Mouse (Mus musculus): Measurements from ENCODE around the gene Gm21974. TPM values are rescaled to one million over a fixed set of nuclear protein-coding genes. Genes with fewer than 3 reads are reported as not detected.
A peak's percentile ranks its signal among the peaks of the same experiment; 100 is the strongest.

The Gm21974 gene
- total and polyA plus RNA-seq, 3 experiments, result not detected

GRCm38 (mm10) chr7:127927726-127928125 lies 32.5 kb upstream of the Gm21974 start:
- Histone ChIP-seq H3K4me3 (ENCODE audit: low read depth, low read length) (no peak overlapping the region), H3K4me1 (ENCODE audit: insufficient read depth, low read depth, low read length) (peaks cover 15% of the 10 kb centered on the region), H3K27me3 (ENCODE audit: insufficient read depth, low read length) (peaks cover 8% of the 10 kb centered on the region), H3K9me3 (replicated peaks) (no peaks in the 10 kb centered on the region), H3K36me3 (replicated peaks) (peaks cover 54% of the 10 kb centered on the region)
- TF ChIP-seq TAL1 (conservative IDR thresholded peaks at IDR 0.05; ENCODE audit: low read depth, low read length), result no peak
- no peak for TF ChIP-seq GATA1 (IDR thresholded peaks at IDR 0.05; ENCODE audit: borderline replicate concordance, low read length)
- no peak for TF ChIP-seq GATA2 (IDR thresholded peaks at IDR 0.05; ENCODE audit: borderline replicate concordance, low read depth, low read length)
- no peak for TF ChIP-seq CTCF (IDR thresholded peaks at IDR 0.05; ENCODE audit: low read depth, low read length)
- TF ChIP-seq POLR2AphosphoS5 (IDR thresholded peaks at IDR 0.05; ENCODE audit: insufficient replicate concordance, low read depth, low read length), result no peak
- no peak for DNase-seq (ENCODE audit: low spot score)
- no peak for ATAC-seq (ENCODE audit: extremely low read depth, insufficient number of reproducible peaks, low FRiP score, poor library complexity, severe bottlenecking)

GRCm38 (mm10) chr7:127926846-127927245 lies 31.6 kb upstream of the Gm21974 start:
- Histone ChIP-seq H3K4me3 (ENCODE audit: low read depth, low read length) (no peak overlapping the region), H3K9me3 (replicated peaks) (no peaks in the 10 kb centered on the region), H3K4me1 (ENCODE audit: insufficient read depth, low read depth, low read length) (peaks cover 20% of the 10 kb centered on the region), H3K36me3 (replicated peaks) (peaks cover 63% of the 10 kb centered on the region), H3K27me3 (ENCODE audit: insufficient read depth, low read length) (peaks cover 8% of the 10 kb centered on the region)
- DNase-seq (ENCODE audit: low spot score), result no peak
- no peak for TF ChIP-seq GATA2 (IDR thresholded peaks at IDR 0.05; ENCODE audit: borderline replicate concordance, low read depth, low read length)
- no peak for TF ChIP-seq POLR2AphosphoS5 (IDR thresholded peaks at IDR 0.05; ENCODE audit: insufficient replicate concordance, low read depth, low read length)
- no peak for TF ChIP-seq GATA1 (IDR thresholded peaks at IDR 0.05; ENCODE audit: borderline replicate concordance, low read length)
- TF ChIP-seq TAL1 (conservative IDR thresholded peaks at IDR 0.05; ENCODE audit: low read depth, low read length), result no peak
- no peak for TF ChIP-seq CTCF (IDR thresholded peaks at IDR 0.05; ENCODE audit: low read depth, low read length)
- no peak for ATAC-seq (ENCODE audit: extremely low read depth, insufficient number of reproducible peaks, low FRiP score, poor library complexity, severe bottlenecking)

- Histone ChIP-seq H3K27me3 (ENCODE audit: insufficient read depth, low read length) (peaks cover 8% of the 10 kb centered on the region), H3K9me3 (replicated peaks) (no peaks in the 10 kb centered on the region), H3K36me3 (replicated peaks) (peaks cover 68% of the 10 kb centered on the region), H3K4me1 (ENCODE audit: insufficient read depth, low read depth, low read length) (peaks cover 23% of the 10 kb centered on the region), H3K4me3 (ENCODE audit: low read depth, low read length) (no peak overlapping the region)
- TF ChIP-seq TAL1 (conservative IDR thresholded peaks at IDR 0.05; ENCODE audit: low read depth, low read length), result no peak
- no peak for TF ChIP-seq CTCF (IDR thresholded peaks at IDR 0.05; ENCODE audit: low read depth, low read length)
- TF ChIP-seq POLR2AphosphoS5 (IDR thresholded peaks at IDR 0.05; ENCODE audit: insufficient replicate concordance, low read depth, low read length), result no peak
- TF ChIP-seq GATA2 (IDR thresholded peaks at IDR 0.05; ENCODE audit: borderline replicate concordance, low read depth, low read length), result no peak
- no peak for TF ChIP-seq GATA1 (IDR thresholded peaks at IDR 0.05; ENCODE audit: borderline replicate concordance, low read length)
- ATAC-seq (ENCODE audit: extremely low read depth, insufficient number of reproducible peaks, low FRiP score, poor library complexity, severe bottlenecking), result no peak
- no peak for DNase-seq (ENCODE audit: low spot score)
Observed at GRCm38 (mm10) chr7:127926066-127926465, 30.8 kb upstream of the Gm21974 start.

GRCm38 (mm10) chr7:127925252-127925651 lies 30.0 kb upstream of the Gm21974 start:
- ATAC-seq (ENCODE audit: extremely low read depth, insufficient number of reproducible peaks, low FRiP score, poor library complexity, severe bottlenecking) (no peak), DNase-seq (ENCODE audit: low spot score) (no peak)
- no peak overlapping the region for H3K4me3 ChIP-seq (ENCODE audit: low read depth, low read length)
- peaks cover 8% of the 10 kb centered on the region for H3K27me3 ChIP-seq (ENCODE audit: insufficient read depth, low read length)
- peaks cover 76% of the 10 kb centered on the region for H3K36me3 ChIP-seq (replicated peaks)
- peaks cover 22% of the 10 kb centered on the region for H3K4me1 ChIP-seq (ENCODE audit: insufficient read depth, low read depth, low read length)
- no peaks in the 10 kb centered on the region for H3K9me3 ChIP-seq (replicated peaks)
- TF ChIP-seq GATA2 (IDR thresholded peaks at IDR 0.05; ENCODE audit: borderline replicate concordance, low read depth, low read length), result no peak
- no peak for TF ChIP-seq CTCF (IDR thresholded peaks at IDR 0.05; ENCODE audit: low read depth, low read length)
- no peak for TF ChIP-seq GATA1 (IDR thresholded peaks at IDR 0.05; ENCODE audit: borderline replicate concordance, low read length)
- TF ChIP-seq TAL1 (conservative IDR thresholded peaks at IDR 0.05; ENCODE audit: low read depth, low read length), result no peak
- no peak for TF ChIP-seq POLR2AphosphoS5 (IDR thresholded peaks at IDR 0.05; ENCODE audit: insufficient replicate concordance, low read depth, low read length)

- H3K4me3 ChIP-seq (ENCODE audit: low read depth, low read length), result no peak overlapping the region
- H3K4me1 ChIP-seq (ENCODE audit: insufficient read depth, low read depth, low read length), result peaks cover 16% of the 10 kb centered on the region
- no peak for TF ChIP-seq TAL1 (conservative IDR thresholded peaks at IDR 0.05; ENCODE audit: low read depth, low read length)
- no peak for TF ChIP-seq CTCF (IDR thresholded peaks at IDR 0.05; ENCODE audit: low read depth, low read length)
- no peak for TF ChIP-seq POLR2AphosphoS5 (IDR thresholded peaks at IDR 0.05; ENCODE audit: insufficient replicate concordance, low read depth, low read length)
- no peak for ATAC-seq (ENCODE audit: extremely low read depth, insufficient number of reproducible peaks, low FRiP score, poor library complexity, severe bottlenecking)
- no peaks in the 10 kb centered on the region for H3K9me3 ChIP-seq (replicated peaks)
- peaks cover 91% of the 10 kb centered on the region for H3K36me3 ChIP-seq (replicated peaks)
- no peak for DNase-seq (ENCODE audit: low spot score)
- H3K27me3 ChIP-seq (ENCODE audit: insufficient read depth, low read length), result no peaks in the 10 kb centered on the region
Observed at GRCm38 (mm10) chr7:127923714-127924113, 28.5 kb upstream of the Gm21974 start.

GRCm38 (mm10) chr7:127922451-127923275 lies 27.4 kb upstream of the Gm21974 start:
- ATAC-seq (ENCODE audit: extremely low read depth, insufficient number of reproducible peaks, low FRiP score, poor library complexity, severe bottlenecking), result peak; percentile 34
- no peak for DNase-seq (ENCODE audit: low spot score)
- H3K4me1 ChIP-seq (ENCODE audit: insufficient read depth, low read depth, low read length), result peaks cover 16% of the 10 kb centered on the region
- peaks cover 96% of the 10 kb centered on the region for H3K36me3 ChIP-seq (replicated peaks)
- no peaks in the 10 kb centered on the region for H3K27me3 ChIP-seq (ENCODE audit: insufficient read depth, low read length)
- H3K9me3 ChIP-seq (replicated peaks), result no peaks in the 10 kb centered on the region
- H3K4me3 ChIP-seq (ENCODE audit: low read depth, low read length), result no peak overlapping the region
- TF ChIP-seq TAL1 (conservative IDR thresholded peaks at IDR 0.05; ENCODE audit: low read depth, low read length), result no peak
- TF ChIP-seq GATA2 (IDR thresholded peaks at IDR 0.05; ENCODE audit: borderline replicate concordance, low read depth, low read length), result no peak
- no peak for TF ChIP-seq POLR2AphosphoS5 (IDR thresholded peaks at IDR 0.05; ENCODE audit: insufficient replicate concordance, low read depth, low read length)
- no peak for TF ChIP-seq CTCF (IDR thresholded peaks at IDR 0.05; ENCODE audit: low read depth, low read length)
- TF ChIP-seq GATA1 (IDR thresholded peaks at IDR 0.05; ENCODE audit: borderline replicate concordance, low read length), result no peak
